Mouse (Mus musculus): ENCODE data around the gene Chst11. TPM values are rescaled to one million over a fixed set of nuclear protein-coding genes. Genes with fewer than 3 reads are reported as not detected.

Chst11 gene
- total RNA-seq, 4 experiments from 2014 or later = 0.61 to 1.5 (median 1.2) TPM

DNA sequence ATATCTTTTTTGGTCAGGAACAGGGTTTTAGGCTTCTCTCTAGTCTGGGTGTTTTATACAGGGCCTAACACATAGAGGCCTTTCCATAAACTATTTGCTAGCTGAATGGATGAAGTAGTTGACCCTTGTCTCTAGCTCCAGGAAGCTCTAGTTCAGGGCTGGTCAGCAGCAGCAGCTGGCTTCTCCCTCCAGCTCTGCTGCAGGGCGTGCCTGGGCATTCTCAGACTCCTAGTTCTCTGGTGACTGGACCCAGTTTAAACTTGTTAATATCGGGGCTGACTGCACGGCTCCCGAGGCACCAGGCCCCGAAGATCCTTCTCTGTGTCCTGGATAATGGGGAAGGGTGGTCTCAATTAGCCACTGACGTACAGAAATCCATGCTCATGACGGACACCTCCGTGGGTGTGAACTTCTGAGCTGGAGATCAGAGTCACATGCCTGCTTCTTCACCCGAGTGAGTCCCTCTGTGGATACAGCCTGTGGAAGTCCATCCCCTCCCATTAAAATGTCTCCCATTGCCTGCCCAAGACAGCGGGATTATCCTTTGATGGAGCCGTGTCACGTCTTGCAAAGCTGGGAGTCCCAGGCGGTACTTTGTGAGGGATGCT lies 4.2 kb downstream of the Chst11 start:
- no peak for DNase-seq (ENCODE audit: low spot score in 2 of 2)

- no peak for DNase-seq (ENCODE audit: low spot score in 2 of 2)
Observed at GRCm38 (mm10) chr10:82990918-82991317, 5.6 kb downstream of the Chst11 start.

- no peak for DNase-seq (ENCODE audit: low spot score in 2 of 2)
Observed at GRCm38 (mm10) chr10:82991756-82992519, 6.6 kb downstream of the Chst11 start.

DNA sequence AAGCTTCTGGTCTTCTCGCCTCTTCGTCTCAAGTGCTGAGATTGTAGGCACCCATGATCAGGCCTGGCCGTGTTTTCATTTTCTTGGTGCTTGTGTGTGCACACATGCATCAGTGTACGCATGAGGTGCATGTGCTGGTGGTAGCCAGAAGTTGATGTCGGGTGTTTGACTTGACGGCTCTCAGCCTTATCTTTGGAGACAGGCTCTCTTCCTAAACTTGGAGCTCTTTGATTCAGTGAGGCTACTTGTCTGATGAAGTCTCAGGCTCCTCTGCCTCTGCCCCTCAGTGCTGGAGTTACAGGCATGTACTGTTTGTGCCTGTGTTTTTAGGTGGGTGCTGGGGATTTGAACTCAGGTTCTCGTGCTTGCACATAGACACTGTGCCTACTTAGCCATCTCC lies 9.0 kb downstream of the Chst11 start:
- DNase-seq (ENCODE audit: low spot score in 2 of 2) = no peak

- no peak for DNase-seq (ENCODE audit: low spot score in 2 of 2)
Observed at GRCm38 (mm10) chr10:82997460-82997859, 12.2 kb downstream of the Chst11 start.

DNA sequence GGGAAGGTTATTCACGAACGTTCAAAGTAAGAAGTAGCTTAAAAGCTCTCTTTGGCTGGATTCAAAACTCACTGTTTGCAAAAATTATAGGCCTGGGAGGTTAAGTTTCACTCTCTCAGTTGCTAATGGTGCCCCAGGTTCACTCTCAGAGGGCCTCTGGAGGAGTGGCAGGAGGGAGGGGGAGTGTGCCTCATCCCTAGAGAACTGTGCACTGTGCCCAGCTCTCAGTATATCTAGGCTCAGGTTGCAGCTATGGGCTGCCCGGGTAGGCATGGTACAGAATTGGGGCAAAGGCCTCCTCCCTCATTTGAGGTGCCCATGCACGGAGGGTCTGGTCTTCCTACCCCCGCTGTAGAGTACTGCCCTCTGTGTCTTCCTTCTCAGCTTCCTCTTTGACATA lies 14.9 kb downstream of the Chst11 start:
- DNase-seq (ENCODE audit: low spot score in 2 of 2) = no peak

GRCm38 (mm10) chr10:83000721-83001120 lies 15.4 kb downstream of the Chst11 start:
- no peak for DNase-seq (ENCODE audit: low spot score in 2 of 2)

GRCm38 (mm10) chr10:83003899-83004298 lies 18.6 kb downstream of the Chst11 start:
- no peak for DNase-seq (ENCODE audit: low spot score in 2 of 2)

GRCm38 (mm10) chr10:83004389-83004788 lies 19.1 kb downstream of the Chst11 start:
- no peak for DNase-seq (ENCODE audit: low spot score in 2 of 2)

- DNase-seq (ENCODE audit: low spot score in 2 of 2) = no peak
Observed at GRCm38 (mm10) chr10:83005003-83005402, 19.7 kb downstream of the Chst11 start.

GRCm38 (mm10) chr10:83006258-83006657 lies 21.0 kb downstream of the Chst11 start:
- DNase-seq (ENCODE audit: low spot score in 2 of 2) = no peak

GRCm38 (mm10) chr10:83013984-83014383 lies 28.7 kb downstream of the Chst11 start:
- DNase-seq (ENCODE audit: low spot score in 2 of 2) = no peak

GRCm38 (mm10) chr10:83015919-83016318 lies 30.6 kb downstream of the Chst11 start:
- no peak for DNase-seq (ENCODE audit: low spot score in 2 of 2)

GRCm38 (mm10) chr10:83016779-83017178 lies 31.5 kb downstream of the Chst11 start:
- DNase-seq (ENCODE audit: low spot score in 2 of 2) = no peak

DNA sequence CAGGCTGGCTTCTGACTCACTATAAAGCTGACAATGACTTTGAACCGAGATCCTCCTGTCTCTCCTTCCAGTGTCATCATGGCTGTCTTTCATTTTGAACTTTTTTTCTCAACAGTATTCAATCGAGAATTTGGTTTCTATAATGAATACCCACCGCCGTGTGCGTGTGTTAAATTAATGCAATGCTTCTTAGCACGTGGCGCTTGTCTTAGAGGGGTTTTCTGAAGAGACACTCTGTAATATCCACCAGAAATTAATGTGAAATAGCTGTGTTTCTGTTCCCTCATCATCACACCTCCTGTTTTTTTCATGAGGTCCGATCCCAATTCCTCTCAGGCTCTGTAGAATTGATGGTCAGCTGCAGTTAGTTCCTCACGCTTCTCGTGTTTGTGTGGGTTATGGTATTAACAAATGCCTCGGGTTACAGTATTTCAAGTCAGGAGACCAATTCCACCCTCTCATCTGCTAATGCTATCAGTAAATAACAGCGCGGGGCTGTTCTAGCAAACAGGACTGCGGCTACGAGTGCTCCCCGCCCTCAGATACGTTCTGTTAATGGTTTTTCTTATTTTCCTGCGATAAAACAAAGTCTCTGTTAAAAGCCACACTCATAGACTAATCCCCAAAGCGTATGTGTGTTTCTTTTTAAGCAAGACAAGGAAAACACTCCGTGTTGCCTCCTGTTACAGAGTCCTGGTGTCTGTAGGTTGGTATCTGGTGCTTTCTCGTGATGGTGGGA lies 32.6 kb downstream of the Chst11 start:
- no peak for DNase-seq (ENCODE audit: low spot score in 2 of 2)

- no peak for DNase-seq (ENCODE audit: low spot score in 2 of 2)
Observed at GRCm38 (mm10) chr10:83018521-83018920, 33.2 kb downstream of the Chst11 start.

DNA sequence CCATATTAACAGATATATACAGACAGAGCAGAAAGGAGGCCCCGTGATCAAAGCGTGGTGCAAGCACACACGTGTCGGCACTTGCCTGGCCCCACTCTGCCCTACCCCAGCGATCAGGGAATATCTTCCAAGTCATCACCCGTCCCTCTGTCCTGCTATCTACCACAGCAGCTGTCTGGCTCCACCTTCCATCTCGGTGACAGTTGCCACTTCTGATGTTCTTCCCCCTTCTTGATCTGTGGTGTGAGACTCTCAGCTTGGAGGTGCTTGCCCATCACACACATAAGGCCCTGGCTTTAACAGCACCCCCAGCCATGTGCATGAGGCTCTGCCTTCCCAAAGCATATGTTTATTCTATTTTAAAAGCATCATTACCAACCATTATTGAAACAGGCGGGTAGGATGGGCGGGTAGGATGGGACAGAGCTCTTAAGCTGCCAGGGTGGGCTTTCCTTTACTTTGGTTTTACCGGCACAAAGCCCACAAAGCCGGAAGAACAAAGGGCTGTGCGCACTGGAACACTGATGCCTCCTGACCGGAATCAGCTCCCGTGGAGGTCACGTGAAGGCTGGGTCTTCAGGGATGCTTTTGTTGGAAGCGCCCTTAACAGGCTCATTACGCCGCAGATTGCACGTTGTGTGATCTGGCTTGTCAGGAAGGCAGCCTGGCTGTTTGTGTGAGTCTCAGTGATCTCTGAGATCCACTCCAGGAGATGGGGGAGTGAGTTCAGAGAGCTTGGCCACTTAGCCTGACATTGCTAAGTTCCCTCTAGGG lies 34.4 kb downstream of the Chst11 start:
- DNase-seq (ENCODE audit: low spot score in 2 of 2) = no peak

GRCm38 (mm10) chr10:83022616-83023015 lies 37.3 kb downstream of the Chst11 start:
- DNase-seq (ENCODE audit: low spot score in 2 of 2) = no peak

DNA sequence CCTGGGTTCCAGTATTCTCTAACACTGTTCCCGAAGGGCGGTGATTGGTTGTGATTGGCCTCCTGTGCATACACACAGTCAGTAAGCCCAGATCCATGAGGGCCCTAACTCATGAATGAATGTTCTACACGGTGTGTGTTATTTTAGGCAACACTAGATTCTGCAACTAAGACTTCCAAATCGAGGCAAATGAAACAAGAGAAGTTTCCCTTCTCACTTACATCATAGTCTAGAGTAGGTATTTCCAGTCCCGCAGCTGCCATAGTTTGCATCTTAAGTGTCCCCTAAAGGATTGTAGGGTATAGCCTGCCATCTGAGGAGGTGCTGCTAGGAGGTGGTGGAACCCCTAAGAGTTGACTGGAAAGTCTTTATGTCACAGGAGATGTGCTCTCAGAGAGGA lies 40.9 kb downstream of the Chst11 start:
- no peak for DNase-seq (ENCODE audit: low spot score in 2 of 2)

DNA sequence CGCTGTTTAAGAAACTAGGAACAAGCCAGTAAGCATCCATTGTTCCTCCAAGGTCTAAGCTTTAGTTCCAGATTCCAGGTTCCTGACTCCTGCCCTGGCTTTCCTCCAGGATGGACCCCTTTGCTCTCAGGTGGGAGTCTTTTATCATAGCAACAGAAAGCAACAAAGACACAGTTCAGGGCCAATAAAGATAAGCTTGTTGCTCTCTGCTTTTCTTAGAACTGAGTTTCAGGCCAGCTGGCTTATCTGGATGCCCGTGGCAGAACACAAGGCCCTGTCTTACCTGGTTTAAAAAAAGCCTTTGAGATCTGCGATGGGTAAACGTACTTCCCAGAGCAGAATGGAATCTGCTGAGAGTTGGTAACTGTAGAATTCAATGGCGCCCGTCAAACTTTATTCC lies 42.4 kb downstream of the Chst11 start:
- DNase-seq (ENCODE audit: low spot score in 2 of 2) = no peak

DNA sequence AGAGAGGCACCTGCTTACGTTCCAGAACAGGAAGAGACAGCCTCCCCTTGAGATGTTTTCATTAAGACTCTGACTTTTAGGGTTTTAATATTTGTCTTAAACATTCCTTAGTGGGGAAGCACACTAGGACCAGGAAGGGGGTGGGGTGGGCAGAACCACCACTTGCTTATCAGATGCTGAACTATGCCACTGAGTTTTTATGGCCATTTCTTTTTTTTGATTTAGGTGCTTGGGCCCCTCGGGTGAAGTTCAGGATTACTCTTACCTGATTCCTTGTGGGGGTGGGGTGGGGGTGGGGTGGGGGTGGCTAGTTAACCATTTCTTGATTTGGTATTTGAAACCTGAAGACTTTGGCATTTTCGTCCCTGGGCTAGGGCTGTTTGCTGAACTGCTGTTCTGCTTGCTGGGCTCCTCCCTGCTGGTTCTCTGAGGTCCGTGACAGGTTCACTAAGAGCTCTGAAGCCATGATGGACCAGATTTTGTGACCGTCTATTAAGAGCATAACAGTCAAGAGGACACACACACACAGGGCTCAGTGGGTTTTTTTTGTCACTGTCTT lies 44.9 kb downstream of the Chst11 start:
- no peak for DNase-seq (ENCODE audit: low spot score in 2 of 2)
